Mouse (Mus musculus) megakaryocyte, embryonic 14.5 days (primary cell): Measurements from ENCODE around the gene 8030474K03Rik. TPM values are rescaled to one million over a fixed set of nuclear protein-coding genes. Genes with fewer than 3 reads are reported as not detected.
"Not testable (repeated sequence)": the region's sequence is repeated elsewhere in the genome, so short reads cannot be mapped to it uniquely, and the experiment has no call there.

Experiments
- H3K27me3 ChIP-seq: replicated peaks from 2 replicates; pipeline ENCODE3; 2012; ENCODE audit warnings: inconsistent platforms
- H3K36me3 ChIP-seq: replicated peaks from 2 replicates; pipeline ENCODE3; 2012; ENCODE audit warnings: low read length, inconsistent platforms, mixed read lengths
- H3K4me1 ChIP-seq: 2 replicates; pipeline ENCODE4 v1.6.1; 2012; ENCODE audit warnings: inconsistent platforms
- H3K4me3 ChIP-seq: replicated peaks from 2 replicates; pipeline ENCODE3; 2012; ENCODE audit warnings: moderate library complexity, mild to moderate bottlenecking, inconsistent platforms
- H3K9me3 ChIP-seq: 2 replicates; pipeline ENCODE4 v1.6.1; 2012; ENCODE audit warnings: inconsistent platforms
- FLI1 ChIP-seq: IDR thresholded peaks from 2 replicates; pipeline ENCODE4 v1.6.1; 2012; ENCODE audit warnings: low read length, inconsistent platforms, mixed read lengths
- GATA1 ChIP-seq: IDR thresholded peaks from 3 replicates; pipeline ENCODE4 v1.6.1; 2012; ENCODE audit warnings: mixed read lengths, low read length, inconsistent platforms, borderline replicate concordance
- polyA plus RNA-seq: library from polyadenylated mRNA; stranded (reverse); fragments of >175 nt; gene quantifications from 2 replicates; pipeline ENCODE4 v1.2.3, GENCODE M21; 2012; ENCODE audit warnings: low replicate concordance; ENCODE audit not compliant: insufficient read depth

8030474K03Rik gene
- polyA plus RNA-seq, 1 experiment, result 0.65 TPM

GRCm38 (mm10) chrX:101805512-101805911 lies 11.1 kb downstream of the 8030474K03Rik start:
- no peak for TF ChIP-seq GATA1
- TF ChIP-seq FLI1, result no peak
- H3K4me1 ChIP-seq, result peaks cover 4% of the 10 kb centered on the region; the same call in 1 of the 2 replicates
- H3K36me3 ChIP-seq, result no peaks in the 10 kb centered on the region
- no peak overlapping the region for H3K4me3 ChIP-seq
- no peaks in the 10 kb centered on the region for H3K9me3 ChIP-seq
- peaks cover 12% of the 10 kb centered on the region for H3K27me3 ChIP-seq

- TF ChIP-seq FLI1 (no peak), GATA1 (no peak)
- Histone ChIP-seq H3K36me3 (no peaks in the 10 kb centered on the region), H3K9me3 (no peaks in the 10 kb centered on the region), H3K4me1 (no peaks in the 10 kb centered on the region), H3K4me3 (peak overlapping the region; percentile 23), H3K27me3 (peaks cover 14% of the 10 kb centered on the region)
Measured at GRCm38 (mm10) chrX:101811750-101812149, 17.3 kb downstream of the 8030474K03Rik start.

DNA sequence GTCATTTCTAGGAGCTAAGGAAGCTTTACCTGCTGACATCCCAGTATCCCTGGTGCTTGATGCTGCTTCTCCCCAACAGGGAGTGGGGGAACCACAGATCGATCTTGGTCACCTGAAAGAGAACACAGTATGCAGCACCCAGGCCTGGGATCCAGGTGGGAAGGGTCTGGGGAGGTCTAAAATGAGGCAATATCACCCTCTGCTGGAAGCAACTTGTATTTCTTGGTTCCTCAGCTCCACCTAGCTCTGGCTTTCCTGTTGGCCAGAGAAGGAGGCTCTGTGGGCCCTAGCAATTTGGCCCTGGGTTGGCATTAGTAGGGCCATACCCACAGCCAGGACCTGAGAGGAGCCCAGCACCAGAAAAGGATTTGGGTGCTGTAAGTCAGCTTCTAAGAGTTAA lies 24.7 kb downstream of the 8030474K03Rik start:
- Histone ChIP-seq H3K4me1 (peaks cover 11% of the 10 kb centered on the region), H3K36me3 (no peaks in the 10 kb centered on the region), H3K4me3 (no peak overlapping the region), H3K9me3 (no peaks in the 10 kb centered on the region), H3K27me3 (peaks cover 40% of the 10 kb centered on the region)
- TF ChIP-seq GATA1 (no peak), FLI1 (no peak)

- not testable (repeated sequence) for H3K4me3 ChIP-seq, H3K9me3 ChIP-seq, H3K36me3 ChIP-seq
- H3K4me1 ChIP-seq, result peaks cover 11% of the 10 kb centered on the region
- H3K27me3 ChIP-seq, result peaks cover 38% of the 10 kb centered on the region
Measured at GRCm38 (mm10) chrX:101819980-101820379, 25.5 kb downstream of the 8030474K03Rik start.

DNA sequence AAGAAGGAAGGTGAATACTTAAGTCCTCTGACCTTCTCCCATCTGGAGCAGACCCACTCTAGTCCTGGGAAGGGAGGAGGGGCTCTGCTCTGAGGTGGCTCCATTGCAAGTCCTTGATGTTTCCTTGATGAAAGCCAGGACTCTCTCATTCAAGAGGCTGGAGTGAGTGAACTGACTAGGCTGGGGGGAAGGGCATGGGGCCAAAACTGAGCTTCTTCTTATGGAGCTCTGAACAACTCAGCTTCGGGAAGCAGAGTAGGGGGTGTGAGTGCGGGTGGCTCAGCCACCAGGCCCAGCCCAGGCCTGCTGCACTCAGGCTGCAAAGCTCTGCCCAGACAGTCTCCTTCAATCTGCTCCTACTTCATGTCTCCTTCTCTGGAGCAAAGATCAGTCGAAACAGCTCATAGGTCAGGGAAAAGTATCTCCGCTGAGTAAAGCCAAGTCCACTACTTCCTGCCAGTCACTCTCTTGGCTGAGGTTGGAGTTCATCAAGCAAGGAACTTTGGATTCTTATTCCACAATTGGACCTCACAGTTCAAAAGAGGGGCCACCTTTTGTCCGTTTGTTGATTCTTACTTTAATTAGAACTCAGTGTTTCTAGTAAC lies 52.8 kb downstream of the 8030474K03Rik start:
- no peak overlapping the region for H3K4me3 ChIP-seq
- no peaks in the 10 kb centered on the region for H3K36me3 ChIP-seq
- H3K9me3 ChIP-seq, result peaks cover 10% of the 10 kb centered on the region
- H3K27me3 ChIP-seq, result peaks cover 84% of the 10 kb centered on the region
- TF ChIP-seq GATA1, result no peak
- H3K4me1 ChIP-seq, result peaks cover 11% of the 10 kb centered on the region

Other genes with a start within 250 kb of the 8030474K03Rik start
- gene Ogt, start 154.6 kb upstream of the 8030474K03Rik start, polyA plus RNA-seq, result 1.3 and 1.5 TPM in 2 replicates
- gene Cxcr3, start 60.4 kb upstream of the 8030474K03Rik start, polyA plus RNA-seq, result 0.37 TPM in 1 of 2 replicates, not detected in the other
- 0.43 TPM in 1 of 2 replicates, not detected in the other for gene Gm4779, start 233 bp upstream of the 8030474K03Rik start, polyA plus RNA-seq
- gene Nhsl2, start 54.7 kb downstream of the 8030474K03Rik start, polyA plus RNA-seq, result 0.01 TPM in 1 of 2 replicates, not detected in the other